Mouse (Mus musculus) limb, embryonic 11.5 days (tissue): Measurements from ENCODE around the gene Tbc1d24. TPM values are rescaled to one million over a fixed set of nuclear protein-coding genes. Genes with fewer than 3 reads are reported as not detected.

ENCODE experiments used
- ATAC-seq: fragments of 200-750 bp; cut with Nextera tagmentation; 2 replicates; pipeline ENCODE4 v1.8.0; 2017; ENCODE audit warnings: low read depth; ENCODE audit not compliant: insufficient number of reproducible peaks, low FRiP score, low TSS enrichment
- DNase-seq: peaks from one replicate; pipeline ENCODE4 v3.0.0-alpha.2; 2015; ENCODE audit warnings: low spot score
- H3K27ac ChIP-seq: fragments of 300-500 bp; sonication (generic); replicated peaks from 2 replicates; pipeline ENCODE4 v1.5.1; 2014; ENCODE audit warnings: low read depth, mild to moderate bottlenecking, low read length
- H3K27me3 ChIP-seq: fragments of 300-500 bp; sonication (generic); 2 replicates; pipeline ENCODE4 v1.6.1; 2014; ENCODE audit warnings: mild to moderate bottlenecking, low read length, mixed read lengths; ENCODE audit not compliant: control insufficient read depth, insufficient read depth
- H3K36me3 ChIP-seq: fragments of 300-500 bp; sonication (generic); 2 replicates; pipeline ENCODE4 v1.6.1; 2014; ENCODE audit warnings: mild to moderate bottlenecking, low read length, moderate library complexity, mixed read lengths; ENCODE audit not compliant: control insufficient read depth, insufficient read depth
- H3K4me1 ChIP-seq: fragments of 300-500 bp; sonication (generic); 2 replicates; pipeline ENCODE4 v1.6.1; 2014; ENCODE audit warnings: low read length, mixed read lengths; ENCODE audit not compliant: control insufficient read depth, insufficient read depth
- H3K4me2 ChIP-seq: fragments of 300-500 bp; sonication (generic); 2 replicates; pipeline ENCODE4 v1.6.1; 2014; ENCODE audit warnings: low read depth, mild to moderate bottlenecking, moderate library complexity; ENCODE audit not compliant: severe bottlenecking
- H3K4me3 ChIP-seq: fragments of 300-500 bp; sonication (generic); 2 replicates; pipeline ENCODE4 v1.5.1; 2014; ENCODE audit warnings: low read depth, low read length
- H3K9ac ChIP-seq: fragments of 300-500 bp; sonication (generic); 2 replicates; pipeline ENCODE4 v1.6.1; 2014; ENCODE audit warnings: mild to moderate bottlenecking, low read length
- H3K9me3 ChIP-seq: fragments of 300-500 bp; sonication (generic); 2 replicates; pipeline ENCODE4 v1.6.1; 2016; ENCODE audit warnings: low read length; ENCODE audit not compliant: control insufficient read depth
- WGBS: fragments of 180-500 bp; shearing (Covaris S2); extraction: QIAGEN DNeasy Blood & Tissue Kit; methylation state at CpG from one replicate; pipeline ENCODE4 v1.1.7; 2014; 5-methylcytosine and 5-hydroxymethylcytosine counted together
- polyA plus RNA-seq: library from polyadenylated mRNA; unstranded; fragments of >200 nt; fragmentation: Nextera tagmentation; extraction: Ambion mirVana; gene quantifications from 2 replicates; pipeline ENCODE4 v1.2.1, GENCODE M21; 2014

Tbc1d24 gene
- polyA plus RNA-seq, 1 experiment from 2014 or later, result 5.2 TPM

- peak overlapping the region; percentile 86 for H3K4me2 ChIP-seq
- WGBS, result 51% methylated on average over 7 of the region's 7 CpGs
- H3K27ac ChIP-seq, result no peak overlapping the region
- peaks cover 11% of the 10 kb centered on the region; the same call in 1 of the 2 replicates for H3K36me3 ChIP-seq
- peak overlapping the region; percentile 91 for H3K4me3 ChIP-seq
- H3K27me3 ChIP-seq, result no peaks in the 10 kb centered on the region
- no peaks in the 10 kb centered on the region for H3K9me3 ChIP-seq
- ATAC-seq, result no peak
- peak overlapping the region; percentile 95 for H3K9ac ChIP-seq
- DNase-seq, result no peak
- H3K4me1 ChIP-seq, result peaks cover 11% of the 10 kb centered on the region
Observed at GRCm38 (mm10) chr17:24167891-24168505, 37.4 kb downstream of the Tbc1d24 start.

- ATAC-seq, result no peak
- WGBS, result 91% methylated on average over 6 of the region's 6 CpGs
- H3K4me2 ChIP-seq, result no peak overlapping the region
Observed at GRCm38 (mm10) chr17:24167120-24167519, 38.2 kb downstream of the Tbc1d24 start.

GRCm38 (mm10) chr17:24164566-24165259 lies 40.6 kb downstream of the Tbc1d24 start:
- no peak overlapping the region for H3K4me2 ChIP-seq
- 83% methylated on average over 11 of the region's 11 CpGs for WGBS
- H3K9me3 ChIP-seq, result no peaks in the 10 kb centered on the region
- peaks cover 10% of the 10 kb centered on the region for H3K4me1 ChIP-seq
- no peak overlapping the region for H3K4me3 ChIP-seq
- H3K27ac ChIP-seq, result no peak overlapping the region
- DNase-seq, result no peak
- peaks cover 11% of the 10 kb centered on the region; the same call in 1 of the 2 replicates for H3K36me3 ChIP-seq
- no peaks in the 10 kb centered on the region for H3K27me3 ChIP-seq
- no peak for ATAC-seq
- no peak overlapping the region for H3K9ac ChIP-seq

More at GRCm38 (mm10) chr17:24167120-24167519, 38.2 kb downstream of the Tbc1d24 start:
- Histone ChIP-seq H3K9ac (no peak overlapping the region), H3K27me3 (no peaks in the 10 kb centered on the region), H3K27ac (no peak overlapping the region), H3K9me3 (no peaks in the 10 kb centered on the region), H3K4me1 (peaks cover 15% of the 10 kb centered on the region), H3K36me3 (peaks cover 11% of the 10 kb centered on the region; the same call in 1 of the 2 replicates), H3K4me3 (no peak overlapping the region)
- DNase-seq, result no peak

- ATAC-seq (peak; percentile 94), DNase-seq (peak; percentile 100)
- no peaks in the 10 kb centered on the region for H3K27me3 ChIP-seq
- H3K4me1 ChIP-seq, result peaks cover 10% of the 10 kb centered on the region
- H3K9ac ChIP-seq, result peak within 1 kb of the TSS; percentile 54
- H3K9me3 ChIP-seq, result no peaks in the 10 kb centered on the region
- peak within 1 kb of the TSS; percentile 56 for H3K4me3 ChIP-seq
- H3K36me3 ChIP-seq, result peaks cover 11% of the 10 kb centered on the region; the same call in 1 of the 2 replicates
- under 1% methylated on average over 47 of the region's 47 CpGs for WGBS
- H3K4me2 ChIP-seq, result peak within 1 kb of the TSS; percentile 83
- no peak within 1 kb of the TSS for H3K27ac ChIP-seq
Observed at GRCm38 (mm10) chr17:24163176-24163962, 42.0 kb downstream of the Tbc1d24 start, which contains the start of gene Amdhd2. Gene Amdhd2, minus strand, starts transcription at chr17:24163766.

GRCm38 (mm10) chr17:24162584-24163175 lies 42.7 kb downstream of the Tbc1d24 start:
- H3K36me3 ChIP-seq, result peaks cover 9% of the 10 kb centered on the region; the same call in 1 of the 2 replicates
- H3K9me3 ChIP-seq, result no peaks in the 10 kb centered on the region
- H3K4me2 ChIP-seq, result peak overlapping the region; percentile 83
- H3K4me1 ChIP-seq, result peaks cover 4% of the 10 kb centered on the region
- 27% methylated on average over 17 of the region's 17 CpGs for WGBS
- peak overlapping the region; percentile 56 for H3K4me3 ChIP-seq
- no peaks in the 10 kb centered on the region for H3K27me3 ChIP-seq
- ATAC-seq, result no peak
- DNase-seq, result no peak
- no peak overlapping the region for H3K27ac ChIP-seq
- H3K9ac ChIP-seq, result peak overlapping the region; percentile 54

- Histone ChIP-seq H3K36me3 (peaks cover 4% of the 10 kb centered on the region; the same call in 1 of the 2 replicates), H3K4me1 (peaks cover 3% of the 10 kb centered on the region), H3K9me3 (no peaks in the 10 kb centered on the region), H3K27ac (no peak overlapping the region), H3K4me3 (no peak overlapping the region), H3K27me3 (no peaks in the 10 kb centered on the region), H3K4me2 (no peak overlapping the region), H3K9ac (no peak overlapping the region)
- ATAC-seq (no peak), DNase-seq (no peak)
- 86% methylated on average over 5 of the region's 5 CpGs for WGBS
Observed at GRCm38 (mm10) chr17:24161466-24161865, 43.9 kb downstream of the Tbc1d24 start.

GRCm38 (mm10) chr17:24157526-24157925 lies 47.8 kb downstream of the Tbc1d24 start:
- no peak for DNase-seq
- H3K4me3 ChIP-seq, result no peak overlapping the region
- ATAC-seq, result no peak
- no peak overlapping the region for H3K4me2 ChIP-seq
- H3K4me1 ChIP-seq, result peaks cover 1% of the 10 kb centered on the region
- H3K27ac ChIP-seq, result no peak overlapping the region
- H3K36me3 ChIP-seq, result 0 out of 2 replicates have a peak, but pooled peaks cover 2% of the 10 kb centered on the region
- WGBS, result 96% methylated on average over 4 of the region's 4 CpGs
- no peaks in the 10 kb centered on the region for H3K9me3 ChIP-seq
- no peak overlapping the region for H3K9ac ChIP-seq
- no peaks in the 10 kb centered on the region for H3K27me3 ChIP-seq

GRCm38 (mm10) chr17:24157121-24157520 lies 48.2 kb downstream of the Tbc1d24 start:
- Histone ChIP-seq H3K9ac (no peak overlapping the region), H3K4me1 (peaks cover 3% of the 10 kb centered on the region; the same call in 1 of the 2 replicates), H3K36me3 (0 out of 2 replicates have a peak, but pooled peaks cover 2% of the 10 kb centered on the region), H3K27me3 (no peaks in the 10 kb centered on the region), H3K4me2 (no peak overlapping the region), H3K9me3 (no peaks in the 10 kb centered on the region), H3K27ac (no peak overlapping the region), H3K4me3 (no peak overlapping the region)
- DNase-seq (no peak), ATAC-seq (no peak)
- 95% methylated on average over 6 of the region's 6 CpGs for WGBS
